14 mouse cellular contexts compared by ENCODE assay signal in the genomic region with DNA sequence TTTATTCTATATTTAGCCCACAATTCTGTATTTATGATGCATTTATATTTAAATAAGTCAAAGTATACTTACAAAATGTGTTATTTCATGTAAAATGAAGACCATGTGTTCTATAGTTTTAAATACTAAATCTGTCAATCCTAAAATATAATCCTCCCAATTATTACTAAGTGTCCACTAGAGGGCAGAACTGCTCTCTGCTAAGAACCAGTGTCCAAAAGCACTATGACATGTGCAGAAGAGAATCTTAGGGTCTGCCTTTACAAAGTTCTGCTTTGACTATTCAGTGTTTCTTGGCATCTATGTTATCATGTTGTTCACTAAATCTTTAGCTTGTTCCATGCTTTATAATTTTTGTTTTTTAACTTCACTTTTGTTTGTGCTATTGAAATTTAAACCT. TPM values are rescaled to one million over a fixed set of nuclear protein-coding genes. Genes with fewer than 3 reads are reported as not detected.
A peak's percentile ranks its signal among the peaks of the same experiment; 100 is the strongest.
DNase-seq lines count a peak whose midpoint lies in the region; ATAC-seq and TF ChIP-seq lines count a peak whose summit lies in the region.
"Had no signal": no experiment of that assay in that cellular context is flagged by ENCODE, and none has a peak within 500 bp of the region (broad histone marks: within the 10 kb centered on the region; RNA-seq: fewer than 3 reads in every experiment).

No protein-coding gene starts in this region.

- H3K36me3 ChIP-seq in heart, adult 2 months (ENCODE audit: control insufficient read depth, insufficient read depth, low read length): no peaks in the 10 kb centered on the region
- H3K36me3 ChIP-seq in heart, embryonic 12.5 days: no peaks in the 10 kb centered on the region
- no peaks in the 10 kb centered on the region for H3K36me3 ChIP-seq in lung, postnatal 0 days (ENCODE audit: insufficient read depth, low read length)
- no peaks in the 10 kb centered on the region for H3K36me3 ChIP-seq in splenic B cell, adult 2 months (ENCODE audit: control insufficient read depth, insufficient read depth, low read length, poor library complexity, severe bottlenecking)
- H3K36me3 ChIP-seq: heart, embryonic 10.5 days had no signal

- H3K79me2 ChIP-seq in heart, adult 2 months (replicated peaks; ENCODE audit: control insufficient read depth, insufficient read depth, low read length): no peaks in the 10 kb centered on the region

- H3K4me1 ChIP-seq in heart, adult 2 months (ENCODE audit: control insufficient read depth, insufficient read depth, low read length): no peaks in the 10 kb centered on the region
- H3K4me1 ChIP-seq in heart, embryonic 12.5 days (replicated peaks): no peaks in the 10 kb centered on the region
- H3K4me1 ChIP-seq in lung, postnatal 0 days (ENCODE audit: insufficient read depth, low read depth, low read length): no peaks in the 10 kb centered on the region
- H3K4me1 ChIP-seq: heart, embryonic 10.5 days; megakaryocyte, embryonic 14.5 days had no signal

- no peak overlapping the region for H3K9ac ChIP-seq in heart, adult 2 months (ENCODE audit: low read depth, low read length)
- no peak overlapping the region for H3K9ac ChIP-seq in heart, embryonic 12.5 days
- no peak overlapping the region for H3K9ac ChIP-seq in lung, postnatal 0 days (replicated peaks; ENCODE audit: low read depth)

- no peaks in the 10 kb centered on the region for H3K27me3 ChIP-seq in heart, adult 2 months (ENCODE audit: control insufficient read depth, insufficient read depth, low read length)
- no peaks in the 10 kb centered on the region for H3K27me3 ChIP-seq in heart, embryonic 12.5 days (replicated peaks)
- H3K27me3 ChIP-seq in lung, postnatal 0 days (replicated peaks; ENCODE audit: insufficient read depth, low read length): no peaks in the 10 kb centered on the region
- H3K27me3 ChIP-seq in splenic B cell, adult 2 months (ENCODE audit: control insufficient read depth, insufficient read depth, low read length, poor library complexity, severe bottlenecking): no peaks in the 10 kb centered on the region
- H3K27me3 ChIP-seq: megakaryocyte, embryonic 14.5 days had no signal

- peaks cover 2% of the 10 kb centered on the region; the same call in 1 of the 2 replicates for H3K9me3 ChIP-seq in heart, embryonic 12.5 days (replicated peaks)
- H3K9me3 ChIP-seq in lung, postnatal 0 days (ENCODE audit: low read length): no peaks in the 10 kb centered on the region
- H3K9me3 ChIP-seq: heart, embryonic 10.5 days; megakaryocyte, embryonic 14.5 days had no signal

- ATAC-seq in heart, embryonic 12.5 days (ENCODE audit: insufficient number of reproducible peaks, low FRiP score): no peak
- ATAC-seq in lung, postnatal 0 days: no peak

- intact Hi-C loops in heart, adult 2 months (cut with DNase I): loop anchor here (5.0 kb wide), 1 partner anchor 558 kb away; no protein-coding TSS in a partner anchor

- no peak for TF ChIP-seq EP300 in heart, adult 2 months (IDR thresholded peaks at IDR 0.05; ENCODE audit: insufficient read depth, low read depth, low read length)
- TF ChIP-seq EP300 in lung, postnatal 0 days (IDR thresholded peaks at IDR 0.05): no peak

- no peak overlapping the region for H3K27ac ChIP-seq in heart, adult 2 months
- no peak overlapping the region for H3K27ac ChIP-seq in heart, embryonic 12.5 days (ENCODE audit: poor library complexity, severe bottlenecking)
- H3K27ac ChIP-seq in lung, postnatal 0 days (ENCODE audit: low read length): no peak overlapping the region
- H3K27ac ChIP-seq: heart, embryonic 10.5 days had no signal

- DNase-seq in heart, adult 2 months: no peak
- peak; percentile 9 for DNase-seq in lung, postnatal 0 days (ENCODE audit: low spot score)
- DNase-seq in lung, adult 18-20 months: no peak
- peak; percentile 1 for DNase-seq in c-Kit-positive CD71-positive TER-119-positive erythroid progenitor cells, embryonic 14.5 days (ENCODE audit: low spot score)
- peak; percentile 0 for DNase-seq in splenic B cell, adult 2 months (ENCODE audit: low read depth, low spot score)
- DNase-seq in cerebellum, postnatal 25 days: no peak
- DNase-seq in thymus, postnatal 14 days: no peak
- DNase-seq: kidney, adult 8-10 months had no signal

- no peak overlapping the region for H3K4me2 ChIP-seq in heart, embryonic 12.5 days
- no peak overlapping the region for H3K4me2 ChIP-seq in lung, postnatal 0 days (replicated peaks; ENCODE audit: low read depth, low read length)

- H3K4me3 ChIP-seq in heart, adult 2 months: no peak overlapping the region
- no peak overlapping the region for H3K4me3 ChIP-seq in heart, embryonic 12.5 days
- H3K4me3 ChIP-seq in lung, postnatal 0 days (ENCODE audit: low read depth, low read length): no peak overlapping the region
- H3K4me3 ChIP-seq: heart, embryonic 10.5 days; megakaryocyte, embryonic 14.5 days had no signal

- TF ChIP-seq POLR2A in heart, adult 2 months (IDR thresholded peaks at IDR 0.05; ENCODE audit: insufficient read depth, low read depth, low read length): no peak

- peak; percentile 67 for TF ChIP-seq CTCF in heart, adult 2 months (IDR thresholded peaks at IDR 0.05)
- TF ChIP-seq CTCF in lung, postnatal 0 days (IDR thresholded peaks at IDR 0.05): peak; percentile 46

RNA-seq across cellular contexts. Expression of a gene that starts 1.9 kb away (rescaled TPM):
- total RNA-seq in heart, adult 2 months (2021): not detected
- not detected in 2 replicates for polyA plus RNA-seq in heart, adult 2 months (2012; rRNA removed)
- polyA plus RNA-seq in heart, embryonic 12.5 days (2016; fragmentation: Nextera tagmentation; extraction: Ambion mirVana): not detected in 2 replicates
- polyA plus RNA-seq in lung, postnatal 0 days (2015; fragmentation: Nextera tagmentation; extraction: Ambion mirVana): not detected in 2 replicates
- total RNA-seq: left cerebral cortex, postnatal 14 days; MEL had no signal
- polyA plus RNA-seq: heart, embryonic 10.5 days; stomach, embryonic 16.5 days had no signal

RNA-seq across cellular contexts. Expression of a gene that starts 7.4 kb away (rescaled TPM):
- total RNA-seq in heart, adult 2 months (2021): not detected
- not detected in 2 replicates for polyA plus RNA-seq in heart, adult 2 months (2012; rRNA removed)
- polyA plus RNA-seq in heart, embryonic 12.5 days (2016; fragmentation: Nextera tagmentation; extraction: Ambion mirVana): not detected in 2 replicates
- not detected in 2 replicates for polyA plus RNA-seq in lung, postnatal 0 days (2015; fragmentation: Nextera tagmentation; extraction: Ambion mirVana)
- total RNA-seq: left cerebral cortex, postnatal 14 days; MEL had no signal
- polyA plus RNA-seq: heart, embryonic 10.5 days; stomach, embryonic 16.5 days had no signal

RNA-seq across cellular contexts. Expression of a gene that starts 51.4 kb away (rescaled TPM):
- total RNA-seq in heart, adult 2 months (2021): not detected
- polyA plus RNA-seq in heart, adult 2 months (2012; rRNA removed): not detected in 2 replicates
- polyA plus RNA-seq in heart, embryonic 12.5 days (2016; fragmentation: Nextera tagmentation; extraction: Ambion mirVana): not detected in 2 replicates
- polyA plus RNA-seq in lung, postnatal 0 days (2015; fragmentation: Nextera tagmentation; extraction: Ambion mirVana): not detected in 2 replicates
- total RNA-seq: left cerebral cortex, postnatal 14 days; MEL had no signal
- polyA plus RNA-seq: heart, embryonic 10.5 days; stomach, embryonic 16.5 days had no signal

RNA-seq across cellular contexts. Expression of a gene that starts 53.7 kb away (rescaled TPM):
- not detected for total RNA-seq in heart, adult 2 months (2021)
- not detected in 2 replicates for polyA plus RNA-seq in heart, adult 2 months (2012; rRNA removed)
- polyA plus RNA-seq in heart, embryonic 12.5 days (2016; fragmentation: Nextera tagmentation; extraction: Ambion mirVana): not detected in 2 replicates
- polyA plus RNA-seq in lung, postnatal 0 days (2015; fragmentation: Nextera tagmentation; extraction: Ambion mirVana): not detected in 2 replicates
- total RNA-seq: left cerebral cortex, postnatal 14 days; MEL had no signal
- polyA plus RNA-seq: heart, embryonic 10.5 days; stomach, embryonic 16.5 days had no signal

Comparison
In these comparisons a context has a peak if more than half of its experiments do, and no peak if none do; other contexts are left out.
1. DNase-seq: peak in lung, postnatal 0 days (single experiment), c-Kit-positive CD71-positive TER-119-positive erythroid progenitor cells, embryonic 14.5 days (single experiment) and splenic B cell, adult 2 months (single experiment); none in heart, adult 2 months (0 of 2), lung, adult 18-20 months (0 of 2), cerebellum, postnatal 25 days (0 of 2) and thymus, postnatal 14 days (single experiment).